Mouse (Mus musculus): ENCODE data around the gene Aldh1l1. TPM values are rescaled to one million over a fixed set of nuclear protein-coding genes. Genes with fewer than 3 reads are reported as not detected.

Gene Aldh1l1
- polyA plus RNA-seq, 1 experiment: 4.0 TPM

- Histone ChIP-seq H3K4me3 (ENCODE audit: insufficient read depth, low read length) (no peak overlapping the region), H3K27ac (ENCODE audit: insufficient read depth, low read length) (no peak overlapping the region), H3K4me1 (ENCODE audit: control insufficient read depth, insufficient read depth, low read length) (no peaks in the 10 kb centered on the region)
- TF ChIP-seq POLR2A (IDR thresholded peaks at IDR 0.05; ENCODE audit: low read depth, low read length) (no peak), CTCF (IDR thresholded peaks at IDR 0.05; ENCODE audit: borderline replicate concordance, insufficient read depth, low read length) (no peak)
Measured at GRCm38 (mm10) chr6:90618821-90619636, 132.8 kb downstream of the Aldh1l1 start.

GRCm38 (mm10) chr6:90619936-90620335 is 133.7 kb downstream of the Aldh1l1 start:
- H3K27ac ChIP-seq (ENCODE audit: insufficient read depth, low read length): no peak overlapping the region
- H3K4me3 ChIP-seq (ENCODE audit: insufficient read depth, low read length): no peak overlapping the region
- H3K4me1 ChIP-seq (ENCODE audit: control insufficient read depth, insufficient read depth, low read length): no peaks in the 10 kb centered on the region

GRCm38 (mm10) chr6:90620791-90621583 is 134.8 kb downstream of the Aldh1l1 start:
- Histone ChIP-seq H3K4me1 (ENCODE audit: control insufficient read depth, insufficient read depth, low read length) (no peaks in the 10 kb centered on the region), H3K27ac (ENCODE audit: insufficient read depth, low read length) (no peak overlapping the region)
- no peak for TF ChIP-seq CTCF (IDR thresholded peaks at IDR 0.05; ENCODE audit: borderline replicate concordance, insufficient read depth, low read length)
- no peak for TF ChIP-seq POLR2A (IDR thresholded peaks at IDR 0.05; ENCODE audit: low read depth, low read length)

More at GRCm38 (mm10) chr6:90619936-90620335, 133.7 kb downstream of the Aldh1l1 start:
- TF ChIP-seq POLR2A (IDR thresholded peaks at IDR 0.05; ENCODE audit: low read depth, low read length) (no peak), CTCF (IDR thresholded peaks at IDR 0.05; ENCODE audit: borderline replicate concordance, insufficient read depth, low read length) (no peak)

DNA sequence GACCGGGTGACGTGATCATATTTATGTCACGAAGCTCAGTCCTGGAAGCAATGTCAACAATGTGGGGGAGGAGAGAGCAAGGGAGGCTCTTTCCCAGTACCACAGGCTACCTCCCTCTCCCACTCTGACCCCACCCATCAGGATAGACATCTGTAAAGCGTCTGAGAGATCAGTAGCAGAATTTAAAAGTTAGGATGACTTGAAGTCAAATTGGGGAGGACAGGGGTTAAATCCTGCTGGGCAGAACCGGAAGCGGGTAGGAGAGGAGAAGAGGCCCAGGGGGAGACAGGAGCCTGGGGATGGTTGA is 135.3 kb downstream of the Aldh1l1 start:
- H3K4me3 ChIP-seq (ENCODE audit: insufficient read depth, low read length): no peak overlapping the region
- no peaks in the 10 kb centered on the region for H3K4me1 ChIP-seq (ENCODE audit: control insufficient read depth, insufficient read depth, low read length)
- TF ChIP-seq POLR2A (IDR thresholded peaks at IDR 0.05; ENCODE audit: low read depth, low read length) (no peak), CTCF (IDR thresholded peaks at IDR 0.05; ENCODE audit: borderline replicate concordance, insufficient read depth, low read length) (no peak)
- H3K27ac ChIP-seq (ENCODE audit: insufficient read depth, low read length): no peak overlapping the region

More at GRCm38 (mm10) chr6:90620791-90621583, 134.8 kb downstream of the Aldh1l1 start:
- H3K4me3 ChIP-seq (ENCODE audit: insufficient read depth, low read length): no peak overlapping the region

DNA sequence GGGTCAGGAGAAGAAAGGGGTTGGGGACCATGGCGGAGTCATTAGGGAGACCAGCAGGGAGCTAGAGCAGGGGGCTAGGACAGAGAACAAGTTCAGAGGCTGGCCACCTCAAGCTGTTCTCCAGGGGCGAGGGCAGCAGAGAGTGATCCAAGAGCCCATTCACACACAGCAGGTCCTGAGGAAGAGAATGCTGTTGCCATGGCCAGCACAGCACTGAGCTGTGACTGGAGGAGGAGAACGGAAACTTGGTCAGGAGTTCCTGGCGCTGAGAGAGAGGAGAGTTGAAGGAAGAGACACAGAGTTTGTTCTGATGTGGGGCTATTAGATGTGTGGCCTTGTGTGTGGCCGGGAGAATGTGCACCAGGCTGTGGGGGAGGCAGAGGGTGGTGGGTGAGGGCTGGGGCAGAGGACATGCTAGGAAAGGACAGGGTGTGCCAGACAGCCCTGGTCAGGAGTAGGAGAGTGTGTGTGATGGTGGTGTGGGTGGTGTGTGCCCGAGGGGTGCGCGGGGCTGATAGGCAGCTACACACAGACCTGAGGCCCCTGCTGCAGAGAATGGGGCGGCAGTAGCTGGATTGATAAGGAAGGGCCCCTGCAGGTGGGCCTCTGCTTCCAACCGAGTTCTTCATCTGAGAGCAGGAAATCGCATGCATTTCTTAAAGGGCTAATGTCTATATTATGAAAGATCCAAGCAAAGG is 136.7 kb downstream of the Aldh1l1 start:
- H3K4me3 ChIP-seq (ENCODE audit: insufficient read depth, low read length): no peak overlapping the region
- TF ChIP-seq POLR2A (IDR thresholded peaks at IDR 0.05; ENCODE audit: low read depth, low read length) (no peak), CTCF (IDR thresholded peaks at IDR 0.05; ENCODE audit: borderline replicate concordance, insufficient read depth, low read length) (no peak)
- H3K27ac ChIP-seq (ENCODE audit: insufficient read depth, low read length): no peak overlapping the region
- H3K4me1 ChIP-seq (ENCODE audit: control insufficient read depth, insufficient read depth, low read length): no peaks in the 10 kb centered on the region

GRCm38 (mm10) chr6:90623456-90623836 is 137.2 kb downstream of the Aldh1l1 start:
- Histone ChIP-seq H3K4me1 (ENCODE audit: control insufficient read depth, insufficient read depth, low read length) (no peaks in the 10 kb centered on the region), H3K27ac (ENCODE audit: insufficient read depth, low read length) (no peak overlapping the region), H3K4me3 (ENCODE audit: insufficient read depth, low read length) (no peak overlapping the region)
- TF ChIP-seq CTCF (IDR thresholded peaks at IDR 0.05; ENCODE audit: borderline replicate concordance, insufficient read depth, low read length) (no peak), POLR2A (IDR thresholded peaks at IDR 0.05; ENCODE audit: low read depth, low read length) (no peak)

GRCm38 (mm10) chr6:90624184-90624583 is 138.0 kb downstream of the Aldh1l1 start:
- no peaks in the 10 kb centered on the region for H3K4me1 ChIP-seq (ENCODE audit: control insufficient read depth, insufficient read depth, low read length)
- TF ChIP-seq CTCF (IDR thresholded peaks at IDR 0.05; ENCODE audit: borderline replicate concordance, insufficient read depth, low read length) (no peak), POLR2A (IDR thresholded peaks at IDR 0.05; ENCODE audit: low read depth, low read length) (no peak)
- H3K27ac ChIP-seq (ENCODE audit: insufficient read depth, low read length): no peak overlapping the region
- no peak overlapping the region for H3K4me3 ChIP-seq (ENCODE audit: insufficient read depth, low read length)

- no peak overlapping the region for H3K4me3 ChIP-seq (ENCODE audit: insufficient read depth, low read length)
Measured at GRCm38 (mm10) chr6:90624733-90625132, 138.5 kb downstream of the Aldh1l1 start.

GRCm38 (mm10) chr6:90625207-90625994 is 139.2 kb downstream of the Aldh1l1 start:
- no peak for TF ChIP-seq CTCF (IDR thresholded peaks at IDR 0.05; ENCODE audit: borderline replicate concordance, insufficient read depth, low read length)
- no peak for TF ChIP-seq POLR2A (IDR thresholded peaks at IDR 0.05; ENCODE audit: low read depth, low read length)
- Histone ChIP-seq H3K4me1 (ENCODE audit: control insufficient read depth, insufficient read depth, low read length) (no peaks in the 10 kb centered on the region), H3K27ac (ENCODE audit: insufficient read depth, low read length) (no peak overlapping the region), H3K4me3 (ENCODE audit: insufficient read depth, low read length) (no peak overlapping the region)

More at GRCm38 (mm10) chr6:90624733-90625132, 138.5 kb downstream of the Aldh1l1 start:
- no peak for TF ChIP-seq CTCF (IDR thresholded peaks at IDR 0.05; ENCODE audit: borderline replicate concordance, insufficient read depth, low read length)
- Histone ChIP-seq H3K27ac (ENCODE audit: insufficient read depth, low read length) (no peak overlapping the region), H3K4me1 (ENCODE audit: control insufficient read depth, insufficient read depth, low read length) (no peaks in the 10 kb centered on the region)
